Mouse (Mus musculus) embryonic fibroblast, embryonic 13.5 days (primary cell): ENCODE results near the gene Ube2l6.

ENCODE experiments used
- CTCF ChIP-seq: IDR thresholded peaks from 2 replicates; pipeline ENCODE4 v1.5.1; 2011; ENCODE audit warnings: mild to moderate bottlenecking, control low read depth, low read length, moderate library complexity, borderline replicate concordance; ENCODE audit not compliant: insufficient read depth
- POLR2A ChIP-seq: IDR thresholded peaks from 2 replicates; pipeline ENCODE4 v1.6.1; 2011; ENCODE audit warnings: low read depth, mild to moderate bottlenecking, control low read depth, low read length, moderate library complexity

GRCm38 (mm10) chr2:84761840-84762239 lies 36.8 kb upstream of the Ube2l6 start:
- TF ChIP-seq CTCF (no peak), POLR2A (no peak)
